Mouse (Mus musculus): ENCODE data around the gene Cyp24a1. TPM values are rescaled to one million over a fixed set of nuclear protein-coding genes. Genes with fewer than 3 reads are reported as not detected.

Cyp24a1 gene
- polyA plus RNA-seq, 1 experiment from 2014 or later: not detected

DNA sequence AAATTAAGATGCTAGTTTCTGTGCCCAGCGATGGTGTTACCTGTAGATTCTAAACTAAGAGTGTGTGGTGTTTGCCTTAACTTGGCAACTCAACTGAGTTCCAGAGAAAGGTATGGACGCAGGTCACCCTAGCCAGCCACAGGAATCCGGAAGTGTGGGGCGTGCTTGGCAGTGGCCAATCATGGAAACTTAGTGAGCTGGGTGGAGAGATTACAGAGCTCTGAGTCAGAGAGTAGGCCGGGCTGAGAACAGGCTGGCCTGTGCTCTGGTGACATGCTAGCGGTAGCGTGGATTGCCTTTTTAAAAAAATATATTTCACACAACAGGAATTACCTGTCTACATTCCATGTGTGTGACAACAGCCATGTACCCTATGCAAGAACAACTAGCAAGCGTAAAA lies 29.6 kb upstream of the Cyp24a1 start:
- Histone ChIP-seq H3K4me1 (replicated peaks; ENCODE audit: control insufficient read depth, insufficient read depth) (no peaks in the 10 kb centered on the region), H3K27ac (replicated peaks) (no peak overlapping the region), H3K27me3 (ENCODE audit: control insufficient read depth, insufficient read depth, low read length) (no peaks in the 10 kb centered on the region), H3K36me3 (ENCODE audit: control insufficient read depth, insufficient read depth, low read length) (no peaks in the 10 kb centered on the region), H3K4me3 (ENCODE audit: low read depth, low read length) (no peak overlapping the region), H3K4me2 (replicated peaks; ENCODE audit: low read depth) (no peak overlapping the region), H3K9me3 (ENCODE audit: control insufficient read depth, low read length) (no peaks in the 10 kb centered on the region), H3K9ac (ENCODE audit: low read length) (no peak overlapping the region)
- peak; percentile 98 for ATAC-seq (ENCODE audit: low FRiP score, low TSS enrichment)
- DNase-seq (ENCODE audit: low spot score): peak; percentile 76
- WGBS: 71% methylated on average over 8 of the region's 8 CpGs
- no peak for TF ChIP-seq EP300 (optimal IDR thresholded peaks at IDR 0.05)
- no peak for TF ChIP-seq CTCF (IDR thresholded peaks at IDR 0.05; ENCODE audit: low read depth)

DNA sequence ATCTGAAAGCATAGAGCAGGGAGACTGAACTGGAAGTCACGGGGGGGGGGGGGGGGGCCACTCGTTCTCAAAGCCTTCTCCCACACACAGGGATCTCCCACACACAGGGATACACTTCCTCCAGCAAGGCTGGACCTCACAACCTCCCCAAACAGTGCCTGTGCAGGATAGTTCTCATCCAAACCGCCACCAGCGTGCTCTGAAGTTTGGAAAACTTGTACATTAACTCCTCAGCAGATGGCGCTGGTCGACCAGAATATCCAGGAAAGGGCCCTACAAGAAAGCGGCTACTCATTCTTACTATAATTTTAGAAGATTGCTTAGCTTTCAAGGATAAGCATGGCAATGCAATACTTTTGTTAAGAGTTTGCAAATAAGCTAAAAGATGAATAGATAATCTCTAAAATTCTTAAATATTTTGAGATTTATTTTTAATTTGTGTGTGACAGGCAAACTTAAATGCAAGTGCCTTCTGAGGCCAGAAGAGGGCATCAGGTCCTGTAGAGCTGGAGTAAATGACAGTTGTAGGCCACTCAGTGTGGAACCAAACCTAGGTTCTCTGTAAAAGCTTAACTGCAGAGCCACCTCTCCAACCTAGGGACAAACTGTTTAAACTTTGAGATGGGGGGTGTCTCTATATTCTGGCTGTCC lies 23.5 kb upstream of the Cyp24a1 start:
- peak; percentile 72; the same call in 1 of the 2 replicates for ATAC-seq (ENCODE audit: low FRiP score, low TSS enrichment)

DNA sequence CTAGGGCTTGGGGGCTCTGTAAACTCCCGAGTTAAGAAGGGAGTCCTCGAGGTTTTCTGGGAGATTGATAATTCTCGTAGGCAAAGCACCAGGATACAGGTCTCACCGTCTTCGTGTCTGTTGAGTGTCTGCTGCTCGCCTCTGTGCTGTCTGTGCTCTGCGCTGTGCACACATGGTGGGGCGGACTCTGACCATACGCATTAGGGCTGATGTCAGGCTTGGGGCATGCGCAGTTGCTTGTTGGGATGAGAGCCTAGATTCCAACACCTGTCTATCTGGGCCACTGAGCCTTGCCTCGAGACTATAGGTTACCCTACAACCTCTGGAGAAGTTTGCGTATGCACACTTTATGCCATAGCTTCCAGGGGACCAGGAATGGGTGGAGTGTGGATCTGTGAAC lies 16.8 kb upstream of the Cyp24a1 start:
- no peak overlapping the region for H3K4me2 ChIP-seq (replicated peaks; ENCODE audit: low read depth)
- no peak overlapping the region for H3K9ac ChIP-seq (ENCODE audit: low read length)
- DNase-seq (ENCODE audit: low spot score): no peak
- TF ChIP-seq EP300 (optimal IDR thresholded peaks at IDR 0.05) (no peak), CTCF (IDR thresholded peaks at IDR 0.05; ENCODE audit: low read depth) (no peak)
- H3K36me3 ChIP-seq (ENCODE audit: control insufficient read depth, insufficient read depth, low read length): peaks cover 3% of the 10 kb centered on the region; the same call in 1 of the 2 replicates
- H3K4me3 ChIP-seq (ENCODE audit: low read depth, low read length): no peak overlapping the region
- no peaks in the 10 kb centered on the region for H3K27me3 ChIP-seq (ENCODE audit: control insufficient read depth, insufficient read depth, low read length)
- ATAC-seq (ENCODE audit: low FRiP score, low TSS enrichment): no peak
- WGBS: 83% methylated on average over 12 of the region's 12 CpGs
- H3K4me1 ChIP-seq (replicated peaks; ENCODE audit: control insufficient read depth, insufficient read depth): 0 out of 2 replicates have a peak, but pooled peaks cover 2% of the 10 kb centered on the region
- H3K27ac ChIP-seq (replicated peaks): no peak overlapping the region
- H3K9me3 ChIP-seq (ENCODE audit: control insufficient read depth, low read length): no peaks in the 10 kb centered on the region

More for the DNA sequence above, 23.5 kb upstream of the Cyp24a1 start:
- Histone ChIP-seq H3K36me3 (ENCODE audit: control insufficient read depth, insufficient read depth, low read length) (peaks cover 3% of the 10 kb centered on the region; the same call in 1 of the 2 replicates), H3K9ac (ENCODE audit: low read length) (no peak overlapping the region), H3K27ac (replicated peaks) (no peak overlapping the region), H3K4me2 (replicated peaks; ENCODE audit: low read depth) (no peak overlapping the region), H3K4me3 (ENCODE audit: low read depth, low read length) (no peak overlapping the region), H3K4me1 (replicated peaks; ENCODE audit: control insufficient read depth, insufficient read depth) (no peaks in the 10 kb centered on the region), H3K9me3 (ENCODE audit: control insufficient read depth, low read length) (no peaks in the 10 kb centered on the region), H3K27me3 (ENCODE audit: control insufficient read depth, insufficient read depth, low read length) (no peaks in the 10 kb centered on the region)
- TF ChIP-seq EP300 (optimal IDR thresholded peaks at IDR 0.05) (no peak), CTCF (IDR thresholded peaks at IDR 0.05; ENCODE audit: low read depth) (peak; percentile 78)
- 9% methylated on average over 7 of the region's 7 CpGs for WGBS
- DNase-seq (ENCODE audit: low spot score): peak; percentile 70

DNA sequence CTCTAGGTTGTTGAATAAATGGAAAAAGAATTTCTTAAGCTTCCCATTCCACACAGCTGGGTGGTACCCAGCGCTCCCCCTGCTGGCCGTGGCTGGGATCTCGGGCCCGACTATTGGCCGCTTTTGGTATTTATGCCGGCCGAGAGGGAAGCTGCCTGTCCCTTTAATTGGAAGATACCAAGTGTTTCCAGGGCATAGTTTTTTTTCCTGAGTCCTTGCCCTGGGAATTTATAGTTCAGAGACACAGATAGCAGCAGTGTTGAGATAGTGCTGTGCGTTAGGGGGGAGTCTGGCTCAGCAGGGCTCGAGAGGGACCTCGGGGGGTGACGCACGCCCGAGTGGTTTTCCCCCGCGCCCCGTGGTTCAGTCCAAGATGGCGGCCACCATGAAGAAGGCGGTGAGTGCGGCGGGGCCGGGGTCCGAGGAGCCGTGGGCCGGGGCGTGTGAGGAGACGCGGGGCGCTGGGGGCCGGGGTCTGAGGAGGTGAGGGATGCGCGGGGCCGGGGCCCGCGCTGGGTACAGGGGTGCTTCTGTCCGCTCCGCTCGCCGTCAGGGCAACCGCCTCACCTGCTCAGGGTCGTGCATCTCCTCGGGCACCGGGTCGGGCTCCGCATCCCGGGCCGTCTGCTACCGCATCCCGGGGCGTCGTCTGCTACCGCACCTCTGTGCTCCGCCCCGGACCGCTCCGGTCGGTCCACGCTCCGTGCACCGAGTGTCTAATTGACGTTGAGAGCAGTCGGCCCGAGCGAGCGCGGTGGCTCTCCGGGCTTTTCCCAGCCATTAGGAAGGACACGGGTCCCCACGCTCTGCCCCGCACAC lies 14.3 kb upstream of the Cyp24a1 start:
- H3K27me3 ChIP-seq (ENCODE audit: control insufficient read depth, insufficient read depth, low read length): no peaks in the 10 kb centered on the region
- H3K9ac ChIP-seq (ENCODE audit: low read length): peak overlapping the region; percentile 94
- H3K4me2 ChIP-seq (replicated peaks; ENCODE audit: low read depth): peak overlapping the region; percentile 81
- H3K9me3 ChIP-seq (ENCODE audit: control insufficient read depth, low read length): no peaks in the 10 kb centered on the region
- TF ChIP-seq EP300 (optimal IDR thresholded peaks at IDR 0.05) (peak; percentile 88), CTCF (IDR thresholded peaks at IDR 0.05; ENCODE audit: low read depth) (peak; percentile 97)
- under 1% methylated on average over 66 of the region's 69 CpGs for WGBS
- peak; percentile 79 for ATAC-seq (ENCODE audit: low FRiP score, low TSS enrichment)
- peak overlapping the region; percentile 81 for H3K27ac ChIP-seq (replicated peaks)
- peak; percentile 94 for DNase-seq (ENCODE audit: low spot score)
- peak overlapping the region; percentile 92 for H3K4me3 ChIP-seq (ENCODE audit: low read depth, low read length)
- no peaks in the 10 kb centered on the region for H3K36me3 ChIP-seq (ENCODE audit: control insufficient read depth, insufficient read depth, low read length)
- 0 out of 2 replicates have a peak, but pooled peaks cover 2% of the 10 kb centered on the region for H3K4me1 ChIP-seq (replicated peaks; ENCODE audit: control insufficient read depth, insufficient read depth)

DNA sequence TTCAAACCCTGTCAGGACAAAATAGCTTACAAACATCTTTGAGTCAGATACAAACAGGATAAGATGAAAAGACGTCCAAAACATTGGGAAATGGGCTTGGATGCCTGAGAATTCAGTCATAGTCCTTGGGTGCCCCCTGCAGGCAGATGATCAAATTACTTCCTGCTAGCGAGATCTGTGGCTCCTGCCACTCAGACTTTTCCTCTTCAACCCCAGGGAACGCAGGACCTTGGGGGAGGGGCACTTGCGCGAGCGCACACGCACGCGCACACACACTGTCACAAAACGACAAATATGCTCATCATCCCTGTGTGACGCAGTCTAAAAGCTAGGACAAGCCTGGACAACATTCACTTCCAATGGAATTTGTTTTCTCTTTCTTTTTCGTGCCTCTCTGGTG lies 11.9 kb upstream of the Cyp24a1 start:
- Histone ChIP-seq H3K9ac (ENCODE audit: low read length) (0 out of 2 replicates have a peak overlapping the region, but pooled peaks have one; percentile 1), H3K4me2 (replicated peaks; ENCODE audit: low read depth) (peak overlapping the region; percentile 45), H3K36me3 (ENCODE audit: control insufficient read depth, insufficient read depth, low read length) (no peaks in the 10 kb centered on the region), H3K27me3 (ENCODE audit: control insufficient read depth, insufficient read depth, low read length) (no peaks in the 10 kb centered on the region), H3K9me3 (ENCODE audit: control insufficient read depth, low read length) (no peaks in the 10 kb centered on the region), H3K4me1 (replicated peaks; ENCODE audit: control insufficient read depth, insufficient read depth) (0 out of 2 replicates have a peak, but pooled peaks cover 2% of the 10 kb centered on the region), H3K4me3 (ENCODE audit: low read depth, low read length) (peak overlapping the region; percentile 24; the same call in 1 of the 2 replicates), H3K27ac (replicated peaks) (no peak overlapping the region)
- peak; percentile 94 for TF ChIP-seq CTCF (IDR thresholded peaks at IDR 0.05; ENCODE audit: low read depth)
- no peak for TF ChIP-seq EP300 (optimal IDR thresholded peaks at IDR 0.05)
- ATAC-seq (ENCODE audit: low FRiP score, low TSS enrichment) (peak; percentile 12), DNase-seq (ENCODE audit: low spot score) (peak; percentile 87)
- WGBS: 2% methylated on average over 12 of the region's 12 CpGs

Data from stomach, postnatal 0 days (tissue).